Mouse (Mus musculus) stomach, postnatal 0 days (tissue): Measurements from ENCODE around the gene Borcs7. TPM values are rescaled to one million over a fixed set of nuclear protein-coding genes. Genes with fewer than 3 reads are reported as not detected.
A peak's percentile ranks its signal among the peaks of the same experiment; 100 is the strongest.
"Not testable (repeated sequence)": the region's sequence is repeated elsewhere in the genome, so short reads cannot be mapped to it uniquely, and the experiment has no call there.

Source experiments
- ATAC-seq: fragments of 200-750 bp; cut with Nextera tagmentation; 2 replicates; pipeline ENCODE4 v1.8.0; 2017; ENCODE audit not compliant: low FRiP score, low TSS enrichment
- DNase-seq: peaks from one replicate; pipeline ENCODE4 v3.0.0-alpha.2; 2016; ENCODE audit warnings: low spot score
- H3K27ac ChIP-seq: fragments of 300-500 bp; sonication (generic); replicated peaks from 2 replicates; pipeline ENCODE4 v1.5.1; 2014; ENCODE audit warnings: mild to moderate bottlenecking, control low read depth
- H3K27me3 ChIP-seq: fragments of 300-500 bp; sonication (generic); 2 replicates; pipeline ENCODE4 v1.6.1; 2014; ENCODE audit warnings: low read length; ENCODE audit not compliant: control insufficient read depth, insufficient read depth
- H3K36me3 ChIP-seq: fragments of 300-500 bp; sonication (generic); 2 replicates; pipeline ENCODE4 v1.6.1; 2014; ENCODE audit warnings: low read length, mixed read lengths; ENCODE audit not compliant: control insufficient read depth, insufficient read depth
- H3K4me1 ChIP-seq: fragments of 300-500 bp; sonication (generic); replicated peaks from 2 replicates; pipeline ENCODE4 v1.6.1; 2014; ENCODE audit warnings: antibody characterized with exemption; ENCODE audit not compliant: control insufficient read depth, insufficient read depth
- H3K4me2 ChIP-seq: fragments of 300-500 bp; sonication (generic); replicated peaks from 2 replicates; pipeline ENCODE4 v1.6.1; 2014; ENCODE audit warnings: low read depth, mild to moderate bottlenecking, control low read depth, moderate library complexity
- H3K4me3 ChIP-seq: fragments of 300-500 bp; sonication (generic); 2 replicates; pipeline ENCODE4 v1.5.1; 2014; ENCODE audit warnings: low read depth, low read length, control low read depth
- H3K9ac ChIP-seq: fragments of 300-500 bp; sonication (generic); 2 replicates; pipeline ENCODE4 v1.6.1; 2014; ENCODE audit warnings: mild to moderate bottlenecking, low read length, control low read depth, mixed read lengths
- H3K9me3 ChIP-seq: fragments of 300-500 bp; sonication (generic); 2 replicates; pipeline ENCODE4 v1.6.1; 2016; ENCODE audit warnings: low read length; ENCODE audit not compliant: control insufficient read depth
- CTCF ChIP-seq: IDR thresholded peaks from 2 replicates; pipeline ENCODE4 v1.5.1; 2016; ENCODE audit warnings: antibody characterized with exemption, low read depth, mild to moderate bottlenecking, moderate library complexity
- EP300 ChIP-seq: optimal IDR thresholded peaks from 2 replicates; pipeline ENCODE3; 2016; ENCODE audit warnings: antibody characterized with exemption
- WGBS: fragments of 180-500 bp; shearing (Covaris S2); extraction: QIAGEN DNeasy Blood & Tissue Kit; methylation state at CpG from one replicate; pipeline ENCODE4 v1.1.7; 2014; 5-methylcytosine and 5-hydroxymethylcytosine counted together
- polyA plus RNA-seq: library from polyadenylated mRNA; unstranded; fragments of >200 nt; fragmentation: Nextera tagmentation; extraction: Ambion mirVana; gene quantifications from 2 replicates; pipeline ENCODE4 v1.2.1, GENCODE M21; 2015

Gene Borcs7
- polyA plus RNA-seq, 1 experiment from 2014 or later, result 15.6 TPM

GRCm38 (mm10) chr19:46727140-46727736 lies 37.5 kb downstream of the Borcs7 start:
- DNase-seq (no peak), ATAC-seq (no peak)
- Histone ChIP-seq H3K4me2 (no peak overlapping the region), H3K36me3 (0 out of 2 replicates have a peak, but pooled peaks cover 2% of the 10 kb centered on the region), H3K4me1 (no peaks in the 10 kb centered on the region), H3K9me3 (no peaks in the 10 kb centered on the region), H3K27me3 (no peaks in the 10 kb centered on the region), H3K9ac (no peak overlapping the region), H3K27ac (no peak overlapping the region), H3K4me3 (no peak overlapping the region)
- TF ChIP-seq EP300, result no peak
- no peak for TF ChIP-seq CTCF
- WGBS, result 57% methylated on average over 8 of the region's 8 CpGs

GRCm38 (mm10) chr19:46727945-46728540 lies 38.3 kb downstream of the Borcs7 start:
- ATAC-seq, result 0 out of 2 replicates have a peak, but pooled peaks have one; percentile 21
- no peak for DNase-seq
- Histone ChIP-seq H3K9ac (no peak overlapping the region), H3K4me1 (no peaks in the 10 kb centered on the region), H3K4me2 (no peak overlapping the region), H3K27me3 (no peaks in the 10 kb centered on the region), H3K27ac (no peak overlapping the region), H3K36me3 (0 out of 2 replicates have a peak, but pooled peaks cover 2% of the 10 kb centered on the region), H3K9me3 (no peaks in the 10 kb centered on the region), H3K4me3 (no peak overlapping the region)
- no peak for TF ChIP-seq EP300
- no peak for TF ChIP-seq CTCF
- 36% methylated on average over 11 of the region's 11 CpGs for WGBS

- H3K4me3 ChIP-seq, result no peak overlapping the region
- H3K36me3 ChIP-seq, result 0 out of 2 replicates have a peak, but pooled peaks cover 2% of the 10 kb centered on the region
- 71% methylated on average over 3 of the region's 3 CpGs for WGBS
- H3K27ac ChIP-seq, result no peak overlapping the region
- no peaks in the 10 kb centered on the region for H3K4me1 ChIP-seq
- TF ChIP-seq CTCF (no peak), EP300 (no peak)
- no peak overlapping the region for H3K9ac ChIP-seq
- H3K4me2 ChIP-seq, result no peak overlapping the region
- ATAC-seq, result no peak
- H3K27me3 ChIP-seq, result no peaks in the 10 kb centered on the region
- DNase-seq, result no peak
- no peaks in the 10 kb centered on the region for H3K9me3 ChIP-seq
Measured at GRCm38 (mm10) chr19:46728909-46729308, 39.2 kb downstream of the Borcs7 start.

GRCm38 (mm10) chr19:46731351-46731750 lies 41.6 kb downstream of the Borcs7 start:
- TF ChIP-seq CTCF (no peak), EP300 (no peak)
- ATAC-seq (no peak), DNase-seq (no peak)
- 0 out of 2 replicates have a peak, but pooled peaks cover 2% of the 10 kb centered on the region for H3K36me3 ChIP-seq
- no peaks in the 10 kb centered on the region for H3K9me3 ChIP-seq
- no peak overlapping the region for H3K27ac ChIP-seq
- no peak overlapping the region for H3K4me2 ChIP-seq
- no peaks in the 10 kb centered on the region for H3K4me1 ChIP-seq
- no peaks in the 10 kb centered on the region for H3K27me3 ChIP-seq
- no peak overlapping the region for H3K4me3 ChIP-seq
- H3K9ac ChIP-seq, result no peak overlapping the region
- 83% methylated on average over 10 of the region's 10 CpGs for WGBS

GRCm38 (mm10) chr19:46732673-46733072 lies 43.0 kb downstream of the Borcs7 start:
- H3K27ac ChIP-seq, H3K4me1 ChIP-seq, H3K4me3 ChIP-seq, H3K27me3 ChIP-seq, H3K4me2 ChIP-seq, DNase-seq, H3K9me3 ChIP-seq, H3K9ac ChIP-seq, ATAC-seq, H3K36me3 ChIP-seq: not testable (repeated sequence)
- TF ChIP-seq CTCF, result peak; percentile 41
- 94% methylated on average over 5 of the region's 5 CpGs for WGBS

- Histone ChIP-seq H3K27me3 (no peaks in the 10 kb centered on the region), H3K36me3 (0 out of 2 replicates have a peak, but pooled peaks cover 2% of the 10 kb centered on the region), H3K27ac (no peak overlapping the region), H3K4me1 (no peaks in the 10 kb centered on the region), H3K4me2 (no peak overlapping the region), H3K4me3 (no peak overlapping the region), H3K9me3 (no peaks in the 10 kb centered on the region), H3K9ac (no peak overlapping the region)
- DNase-seq (no peak), ATAC-seq (no peak)
- TF ChIP-seq CTCF (no peak), EP300 (no peak)
- WGBS, result 85% methylated on average over 7 of the region's 7 CpGs
Measured at GRCm38 (mm10) chr19:46733626-46734025, 43.9 kb downstream of the Borcs7 start.
